Mouse (Mus musculus) heart, embryonic 13.5 days (tissue): ENCODE data around the gene Slc47a2. TPM values are rescaled to one million over a fixed set of nuclear protein-coding genes. Genes with fewer than 3 reads are reported as not detected.

Experiments used
- ATAC-seq: fragments of 200-750 bp; cut with Nextera tagmentation; 2 replicates; pipeline ENCODE4 v1.8.0; 2017; ENCODE audit warnings: moderate TSS enrichment; ENCODE audit not compliant: insufficient number of reproducible peaks, low FRiP score, low TSS enrichment; ENCODE audit errors: extremely low read depth
- H3K27ac ChIP-seq: fragments of 300-500 bp; sonication (generic); replicated peaks from 2 replicates; pipeline ENCODE4 v1.5.1; 2015; ENCODE audit warnings: moderate library complexity, mild to moderate bottlenecking, inconsistent platforms
- H3K27me3 ChIP-seq: fragments of 300-500 bp; sonication (generic); replicated peaks from 2 replicates; pipeline ENCODE4 v1.6.1; 2015; ENCODE audit warnings: mild to moderate bottlenecking, inconsistent platforms
- H3K36me3 ChIP-seq: fragments of 300-500 bp; sonication (generic); 2 replicates; pipeline ENCODE4 v1.6.1; 2015; ENCODE audit warnings: mild to moderate bottlenecking, inconsistent platforms
- H3K4me1 ChIP-seq: fragments of 300-500 bp; sonication (generic); 2 replicates; pipeline ENCODE4 v1.6.1; 2015; ENCODE audit warnings: inconsistent platforms
- H3K4me2 ChIP-seq: fragments of 300-500 bp; sonication (generic); 2 replicates; pipeline ENCODE4 v1.6.1; 2015; ENCODE audit warnings: inconsistent platforms, mild to moderate bottlenecking, moderate library complexity
- H3K4me3 ChIP-seq: fragments of 300-500 bp; sonication (generic); 2 replicates; pipeline ENCODE4 v1.5.1; 2015; ENCODE audit warnings: moderate library complexity, mild to moderate bottlenecking, inconsistent platforms
- H3K9ac ChIP-seq: fragments of 300-500 bp; sonication (generic); 2 replicates; pipeline ENCODE4 v1.6.1; 2015; ENCODE audit warnings: inconsistent platforms, mild to moderate bottlenecking, moderate library complexity
- H3K9me3 ChIP-seq: fragments of 300-500 bp; sonication (generic); 2 replicates; pipeline ENCODE4 v1.6.1; 2016; ENCODE audit warnings: inconsistent platforms
- WGBS: fragments of 180-500 bp; shearing (Covaris S2); methylation state at CpG from one replicate; pipeline ENCODE4 v1.1.7; 2015; ENCODE audit warnings: mixed read lengths; 5-methylcytosine and 5-hydroxymethylcytosine counted together
- polyA plus RNA-seq: library from polyadenylated mRNA; unstranded; fragments of >200 nt; fragmentation: Nextera tagmentation; extraction: Ambion mirVana; gene quantifications from 2 replicates; pipeline ENCODE4 v1.2.1, GENCODE M21; 2015

Gene Slc47a2
- polyA plus RNA-seq, 1 experiment from 2014 or later: not detected

- WGBS: 66% methylated on average over 10 of the region's 10 CpGs
- Histone ChIP-seq H3K9me3 (no peaks in the 10 kb centered on the region), H3K27me3 (no peaks in the 10 kb centered on the region), H3K4me3 (no peak overlapping the region), H3K27ac (no peak overlapping the region), H3K9ac (no peak overlapping the region), H3K4me1 (no peaks in the 10 kb centered on the region), H3K36me3 (no peaks in the 10 kb centered on the region), H3K4me2 (no peak overlapping the region)
- no peak for ATAC-seq
Observed at GRCm38 (mm10) chr11:61283414-61284049, 59.1 kb downstream of the Slc47a2 start.

GRCm38 (mm10) chr11:61278445-61279077, 64.1 kb downstream of the Slc47a2 start:
- Histone ChIP-seq H3K9me3 (no peaks in the 10 kb centered on the region), H3K27ac (no peak overlapping the region), H3K36me3 (no peaks in the 10 kb centered on the region), H3K4me1 (0 out of 2 replicates have a peak, but pooled peaks cover 5% of the 10 kb centered on the region), H3K9ac (no peak overlapping the region), H3K4me2 (no peak overlapping the region), H3K4me3 (no peak overlapping the region), H3K27me3 (no peaks in the 10 kb centered on the region)
- 68% methylated on average over 8 of the region's 8 CpGs for WGBS
- no peak for ATAC-seq

- WGBS: 49% methylated on average over 2 of the region's 2 CpGs
- H3K27me3 ChIP-seq: no peaks in the 10 kb centered on the region
- H3K4me3 ChIP-seq: no peak overlapping the region
- no peak overlapping the region for H3K27ac ChIP-seq
- H3K4me1 ChIP-seq: 0 out of 2 replicates have a peak, but pooled peaks cover 5% of the 10 kb centered on the region
- H3K9ac ChIP-seq: no peak overlapping the region
- no peak overlapping the region for H3K4me2 ChIP-seq
- H3K9me3 ChIP-seq: no peaks in the 10 kb centered on the region
- ATAC-seq: no peak
- H3K36me3 ChIP-seq: no peaks in the 10 kb centered on the region
Observed at GRCm38 (mm10) chr11:61277937-61278336, 64.7 kb downstream of the Slc47a2 start.

DNA sequence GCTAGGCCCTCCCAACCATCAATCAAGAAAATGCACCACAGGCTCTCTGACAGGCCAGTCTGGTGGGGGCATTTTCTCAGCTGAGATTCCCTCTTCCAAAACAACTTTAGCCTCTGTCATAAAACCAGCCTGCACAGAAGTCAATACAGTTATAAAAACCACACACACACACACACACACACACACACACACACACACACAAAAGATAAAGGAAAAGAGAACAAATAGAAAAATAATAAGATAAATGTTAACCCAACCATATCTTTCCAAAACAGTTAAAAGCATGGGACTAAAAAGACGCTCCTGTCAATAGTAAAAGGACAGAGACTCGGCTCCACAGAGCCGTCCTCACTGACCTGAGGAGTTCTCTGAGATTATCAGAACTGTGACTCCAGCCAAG, 66.2 kb downstream of the Slc47a2 start:
- Histone ChIP-seq H3K9me3 (no peaks in the 10 kb centered on the region), H3K4me3 (no peak overlapping the region), H3K27me3 (no peaks in the 10 kb centered on the region), H3K27ac (no peak overlapping the region), H3K36me3 (no peaks in the 10 kb centered on the region), H3K4me2 (no peak overlapping the region), H3K4me1 (0 out of 2 replicates have a peak, but pooled peaks cover 5% of the 10 kb centered on the region), H3K9ac (no peak overlapping the region)
- 59% methylated on average over 3 of the region's 3 CpGs for WGBS
- no peak for ATAC-seq

DNA sequence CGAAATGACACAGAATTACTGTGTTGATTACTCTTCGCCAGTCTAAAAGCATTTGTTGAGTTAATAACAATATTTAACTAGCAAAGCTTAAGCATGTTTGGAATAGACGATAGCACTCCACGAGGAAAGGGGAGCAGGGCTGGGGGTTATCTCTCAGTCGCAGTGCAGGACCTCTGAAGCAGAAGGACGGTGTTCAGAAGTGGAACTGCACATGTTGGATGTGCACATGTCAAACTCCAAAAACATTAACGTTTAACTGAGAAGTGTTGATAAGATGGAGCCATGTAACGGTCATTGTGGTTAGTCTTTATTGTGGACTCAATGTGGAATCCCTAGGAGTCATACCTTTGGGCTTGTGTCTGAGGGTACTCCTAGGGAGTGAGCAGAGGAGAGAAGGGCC, 67.6 kb downstream of the Slc47a2 start:
- H3K9ac ChIP-seq: no peak overlapping the region
- no peak for ATAC-seq
- 0 out of 2 replicates have a peak, but pooled peaks cover 5% of the 10 kb centered on the region for H3K4me1 ChIP-seq
- no peak overlapping the region for H3K4me3 ChIP-seq
- H3K36me3 ChIP-seq: no peaks in the 10 kb centered on the region
- 60% methylated on average over 8 of the region's 8 CpGs for WGBS
- H3K9me3 ChIP-seq: no peaks in the 10 kb centered on the region
- no peak overlapping the region for H3K4me2 ChIP-seq
- H3K27me3 ChIP-seq: no peaks in the 10 kb centered on the region
- no peak overlapping the region for H3K27ac ChIP-seq

GRCm38 (mm10) chr11:61274421-61274820, 68.2 kb downstream of the Slc47a2 start:
- no peak for ATAC-seq
- Histone ChIP-seq H3K27ac (no peak overlapping the region), H3K4me2 (no peak overlapping the region), H3K9me3 (no peaks in the 10 kb centered on the region), H3K4me3 (no peak overlapping the region), H3K36me3 (no peaks in the 10 kb centered on the region), H3K27me3 (no peaks in the 10 kb centered on the region), H3K9ac (no peak overlapping the region), H3K4me1 (0 out of 2 replicates have a peak, but pooled peaks cover 5% of the 10 kb centered on the region)
- 69% methylated on average over 1 of the region's 1 CpGs for WGBS

DNA sequence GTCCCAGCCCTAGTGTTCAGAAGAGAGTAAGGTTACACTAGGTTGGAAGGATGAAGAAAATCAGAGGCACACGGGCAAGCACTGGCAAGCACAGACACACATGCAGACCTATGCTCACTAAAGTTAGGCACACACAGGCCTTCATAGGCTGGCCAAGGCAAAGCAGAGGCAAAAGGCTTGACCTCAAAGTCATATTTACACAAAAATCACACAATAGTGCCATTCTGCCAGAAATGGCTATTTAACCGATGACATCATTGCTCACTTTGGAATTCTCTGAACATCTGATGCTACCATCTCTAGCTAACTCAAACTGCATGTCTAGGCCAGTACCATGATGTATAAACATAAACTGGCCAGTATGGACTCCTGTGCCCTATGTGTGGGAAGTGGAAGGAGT, 68.7 kb downstream of the Slc47a2 start:
- H3K27ac ChIP-seq: no peak overlapping the region
- 83% methylated on average over 2 of the region's 2 CpGs for WGBS
- 0 out of 2 replicates have a peak, but pooled peaks cover 5% of the 10 kb centered on the region for H3K4me1 ChIP-seq
- no peaks in the 10 kb centered on the region for H3K9me3 ChIP-seq
- H3K27me3 ChIP-seq: no peaks in the 10 kb centered on the region
- H3K4me3 ChIP-seq: no peak overlapping the region
- no peaks in the 10 kb centered on the region for H3K36me3 ChIP-seq
- H3K9ac ChIP-seq: no peak overlapping the region
- H3K4me2 ChIP-seq: no peak overlapping the region
- no peak for ATAC-seq

DNA sequence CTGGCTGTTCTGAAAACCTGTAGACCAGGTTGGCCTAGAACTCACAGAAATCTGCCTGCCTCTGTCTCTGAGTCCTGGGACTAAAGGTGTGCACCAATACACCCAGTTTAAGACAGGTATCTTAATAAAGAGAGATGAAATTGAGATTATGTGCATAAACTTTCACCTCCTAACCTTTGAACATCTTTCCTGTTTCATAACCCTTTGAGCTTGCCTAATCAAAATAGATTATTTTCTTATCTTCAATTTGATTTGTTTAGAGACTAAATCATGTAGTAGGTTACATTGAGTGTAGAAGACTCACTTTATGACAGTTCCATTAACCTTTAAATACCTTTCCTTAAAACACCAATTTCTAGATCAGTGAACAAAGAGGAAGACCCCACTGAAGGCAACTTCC, 71.0 kb downstream of the Slc47a2 start:
- no peaks in the 10 kb centered on the region for H3K9me3 ChIP-seq
- no peak overlapping the region for H3K9ac ChIP-seq
- no peaks in the 10 kb centered on the region for H3K36me3 ChIP-seq
- H3K27ac ChIP-seq: no peak overlapping the region
- H3K4me2 ChIP-seq: no peak overlapping the region
- 0 out of 2 replicates have a peak, but pooled peaks cover 7% of the 10 kb centered on the region for H3K4me1 ChIP-seq
- H3K4me3 ChIP-seq: no peak overlapping the region
- ATAC-seq: no peak
- no peaks in the 10 kb centered on the region for H3K27me3 ChIP-seq

GRCm38 (mm10) chr11:61270406-61270805, 72.3 kb downstream of the Slc47a2 start:
- ATAC-seq: no peak
- H3K4me3 ChIP-seq: no peak overlapping the region
- peaks cover 16% of the 10 kb centered on the region for H3K4me1 ChIP-seq

DNA sequence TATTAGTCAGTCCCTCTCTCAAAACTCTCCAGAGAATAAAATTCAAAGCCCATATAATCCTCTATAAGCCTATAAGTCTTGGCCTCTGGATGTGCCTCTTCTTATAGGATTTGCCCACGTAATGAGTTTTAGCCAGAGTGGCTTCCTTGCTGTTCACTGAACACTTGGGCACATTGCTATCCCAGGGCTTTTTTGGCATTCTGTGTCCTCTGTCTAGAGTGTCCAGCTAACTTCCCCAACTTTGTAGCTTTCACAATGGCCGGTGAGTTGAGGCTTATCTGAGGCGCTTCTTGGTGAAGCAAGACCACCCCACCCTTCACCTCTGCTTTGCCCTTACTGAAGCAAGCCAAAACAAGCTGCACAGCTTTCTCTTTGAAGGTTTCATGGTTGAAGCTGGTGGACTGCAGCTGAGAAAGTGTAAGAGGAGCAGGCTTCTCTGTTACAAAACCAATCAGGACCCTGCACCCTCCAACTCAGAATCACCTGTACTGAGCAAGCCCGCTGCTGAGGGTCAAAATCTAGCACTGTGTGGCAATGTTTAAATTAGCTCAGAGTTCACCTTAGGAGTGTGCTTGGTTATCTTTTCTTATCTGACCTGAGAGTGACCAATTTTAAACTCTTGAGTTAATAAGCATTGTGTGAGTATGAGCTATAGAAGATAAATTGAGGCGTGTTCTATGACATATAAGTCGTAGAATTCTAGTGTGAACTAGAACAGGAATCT, 73.9 kb downstream of the Slc47a2 start:
- peaks cover 12% of the 10 kb centered on the region for H3K4me1 ChIP-seq
- WGBS: 77% methylated on average over 6 of the region's 6 CpGs
- no peaks in the 10 kb centered on the region for H3K27me3 ChIP-seq

More at GRCm38 (mm10) chr11:61270406-61270805, 72.3 kb downstream of the Slc47a2 start:
- no peaks in the 10 kb centered on the region for H3K27me3 ChIP-seq
- WGBS: 85% methylated on average over 5 of the region's 5 CpGs
- H3K9ac ChIP-seq: no peak overlapping the region
- no peak overlapping the region for H3K4me2 ChIP-seq
- no peak overlapping the region for H3K27ac ChIP-seq
- no peaks in the 10 kb centered on the region for H3K36me3 ChIP-seq
- no peaks in the 10 kb centered on the region for H3K9me3 ChIP-seq

More for the DNA sequence above, 73.9 kb downstream of the Slc47a2 start:
- no peak overlapping the region for H3K4me2 ChIP-seq
- H3K9ac ChIP-seq: no peak overlapping the region
- H3K9me3 ChIP-seq: no peaks in the 10 kb centered on the region
- no peak overlapping the region for H3K27ac ChIP-seq
- peaks cover 12% of the 10 kb centered on the region for H3K36me3 ChIP-seq
- no peak overlapping the region for H3K4me3 ChIP-seq
- ATAC-seq: no peak
